Mouse (Mus musculus): ENCODE results near the gene Repin1. TPM values are rescaled to one million over a fixed set of nuclear protein-coding genes. Genes with fewer than 3 reads are reported as not detected.

Gene Repin1
- 49.2 and 73.1 TPM in 2 replicates for polyA plus RNA-seq (2012; rRNA removed)

- H3K4me3 ChIP-seq (ENCODE audit: insufficient read depth, low read depth, low read length): peak within 1 kb of the TSS; percentile 97
- 7% methylated on average over 45 of the region's 45 CpGs for WGBS
- H3K27me3 ChIP-seq (replicated peaks; ENCODE audit: control insufficient read depth, insufficient read depth, low read length): no peaks in the 10 kb centered on the region
- peak within 1 kb of the TSS; percentile 97 for H3K27ac ChIP-seq (ENCODE audit: insufficient read depth, low read depth, low read length)
- H3K36me3 ChIP-seq (ENCODE audit: control insufficient read depth, insufficient read depth, low read length): peaks cover 2% of the 10 kb centered on the region
- peaks cover 16% of the 10 kb centered on the region for H3K4me1 ChIP-seq (ENCODE audit: control insufficient read depth, insufficient read depth, low read length)
- DNase-seq: peak; percentile 98
- TF ChIP-seq POLR2A (IDR thresholded peaks at IDR 0.05; ENCODE audit: low read depth, low read length) (peak; percentile 55), CTCF (conservative IDR thresholded peaks at IDR 0.05; ENCODE audit: insufficient read depth, insufficient read length, low read depth, low read length) (peak; percentile 49)
Observed at GRCm38 (mm10) chr6:48593158-48594042, at the start of gene Repin1, which contains the start of gene Gm44965. Gene Repin1 (plus strand): TSS chr6:48593883. Gene Gm44965 (plus strand): TSS chr6:48593941.

- WGBS: 64% methylated on average over 5 of the region's 5 CpGs
- Histone ChIP-seq H3K36me3 (ENCODE audit: control insufficient read depth, insufficient read depth, low read length) (no peaks in the 10 kb centered on the region), H3K27ac (ENCODE audit: insufficient read depth, low read depth, low read length) (no peak overlapping the region), H3K27me3 (replicated peaks; ENCODE audit: control insufficient read depth, insufficient read depth, low read length) (no peaks in the 10 kb centered on the region), H3K4me3 (ENCODE audit: insufficient read depth, low read depth, low read length) (no peak overlapping the region), H3K4me1 (ENCODE audit: control insufficient read depth, insufficient read depth, low read length) (no peaks in the 10 kb centered on the region; the same call in 1 of the 2 replicates)
- no peak for DNase-seq
- TF ChIP-seq POLR2A (IDR thresholded peaks at IDR 0.05; ENCODE audit: low read depth, low read length) (no peak), CTCF (conservative IDR thresholded peaks at IDR 0.05; ENCODE audit: insufficient read depth, insufficient read length, low read depth, low read length) (no peak)
Observed at GRCm38 (mm10) chr6:48545251-48545650, 48.4 kb upstream of the Repin1 start.

GRCm38 (mm10) chr6:48546271-48546670 is 47.4 kb upstream of the Repin1 start:
- Histone ChIP-seq H3K36me3 (ENCODE audit: control insufficient read depth, insufficient read depth, low read length) (no peaks in the 10 kb centered on the region), H3K4me3 (ENCODE audit: insufficient read depth, low read depth, low read length) (no peak overlapping the region), H3K27me3 (replicated peaks; ENCODE audit: control insufficient read depth, insufficient read depth, low read length) (no peaks in the 10 kb centered on the region), H3K4me1 (ENCODE audit: control insufficient read depth, insufficient read depth, low read length) (no peaks in the 10 kb centered on the region; the same call in 1 of the 2 replicates), H3K27ac (ENCODE audit: insufficient read depth, low read depth, low read length) (no peak overlapping the region)
- DNase-seq: peak; percentile 61
- TF ChIP-seq POLR2A (IDR thresholded peaks at IDR 0.05; ENCODE audit: low read depth, low read length) (no peak), CTCF (conservative IDR thresholded peaks at IDR 0.05; ENCODE audit: insufficient read depth, insufficient read length, low read depth, low read length) (peak; percentile 45)
- 37% methylated on average over 1 of the region's 1 CpGs for WGBS

GRCm38 (mm10) chr6:48546858-48547257 is 46.8 kb upstream of the Repin1 start:
- no peak for DNase-seq
- no peaks in the 10 kb centered on the region; the same call in 1 of the 2 replicates for H3K4me1 ChIP-seq (ENCODE audit: control insufficient read depth, insufficient read depth, low read length)
- WGBS: 61% methylated on average over 4 of the region's 4 CpGs
- no peak overlapping the region for H3K27ac ChIP-seq (ENCODE audit: insufficient read depth, low read depth, low read length)
- H3K36me3 ChIP-seq (ENCODE audit: control insufficient read depth, insufficient read depth, low read length): no peaks in the 10 kb centered on the region
- no peak overlapping the region for H3K4me3 ChIP-seq (ENCODE audit: insufficient read depth, low read depth, low read length)
- no peak for TF ChIP-seq CTCF (conservative IDR thresholded peaks at IDR 0.05; ENCODE audit: insufficient read depth, insufficient read length, low read depth, low read length)
- H3K27me3 ChIP-seq (replicated peaks; ENCODE audit: control insufficient read depth, insufficient read depth, low read length): no peaks in the 10 kb centered on the region

- 76% methylated on average over 6 of the region's 6 CpGs for WGBS
- H3K27me3 ChIP-seq (replicated peaks; ENCODE audit: control insufficient read depth, insufficient read depth, low read length): no peaks in the 10 kb centered on the region
- no peak for DNase-seq
- no peak overlapping the region for H3K4me3 ChIP-seq (ENCODE audit: insufficient read depth, low read depth, low read length)
- no peaks in the 10 kb centered on the region for H3K36me3 ChIP-seq (ENCODE audit: control insufficient read depth, insufficient read depth, low read length)
- no peak overlapping the region for H3K27ac ChIP-seq (ENCODE audit: insufficient read depth, low read depth, low read length)
- no peak for TF ChIP-seq POLR2A (IDR thresholded peaks at IDR 0.05; ENCODE audit: low read depth, low read length)
- no peak for TF ChIP-seq CTCF (conservative IDR thresholded peaks at IDR 0.05; ENCODE audit: insufficient read depth, insufficient read length, low read depth, low read length)
- H3K4me1 ChIP-seq (ENCODE audit: control insufficient read depth, insufficient read depth, low read length): no peaks in the 10 kb centered on the region
Observed at GRCm38 (mm10) chr6:48548314-48548713, 45.4 kb upstream of the Repin1 start.

GRCm38 (mm10) chr6:48552918-48553317 is 40.8 kb upstream of the Repin1 start:
- H3K4me3 ChIP-seq (ENCODE audit: insufficient read depth, low read depth, low read length): no peak overlapping the region
- WGBS: 74% methylated on average over 4 of the region's 4 CpGs
- no peaks in the 10 kb centered on the region for H3K27me3 ChIP-seq (replicated peaks; ENCODE audit: control insufficient read depth, insufficient read depth, low read length)
- no peaks in the 10 kb centered on the region for H3K36me3 ChIP-seq (ENCODE audit: control insufficient read depth, insufficient read depth, low read length)
- H3K27ac ChIP-seq (ENCODE audit: insufficient read depth, low read depth, low read length): no peak overlapping the region
- H3K4me1 ChIP-seq (ENCODE audit: control insufficient read depth, insufficient read depth, low read length): peaks cover 13% of the 10 kb centered on the region
- peak; percentile 45 for DNase-seq
- no peak for TF ChIP-seq POLR2A (IDR thresholded peaks at IDR 0.05; ENCODE audit: low read depth, low read length)
- no peak for TF ChIP-seq CTCF (conservative IDR thresholded peaks at IDR 0.05; ENCODE audit: insufficient read depth, insufficient read length, low read depth, low read length)

- TF ChIP-seq CTCF (conservative IDR thresholded peaks at IDR 0.05; ENCODE audit: insufficient read depth, insufficient read length, low read depth, low read length) (no peak), POLR2A (IDR thresholded peaks at IDR 0.05; ENCODE audit: low read depth, low read length) (no peak)
- Histone ChIP-seq H3K36me3 (ENCODE audit: control insufficient read depth, insufficient read depth, low read length) (no peaks in the 10 kb centered on the region), H3K4me1 (ENCODE audit: control insufficient read depth, insufficient read depth, low read length) (peaks cover 13% of the 10 kb centered on the region), H3K27me3 (replicated peaks; ENCODE audit: control insufficient read depth, insufficient read depth, low read length) (no peaks in the 10 kb centered on the region), H3K27ac (ENCODE audit: insufficient read depth, low read depth, low read length) (peak overlapping the region; percentile 99), H3K4me3 (ENCODE audit: insufficient read depth, low read depth, low read length) (peak overlapping the region; percentile 64; the same call in 1 of the 2 replicates)
- 54% methylated on average over 4 of the region's 4 CpGs for WGBS
- peak; percentile 20 for DNase-seq
Observed at GRCm38 (mm10) chr6:48553819-48554218, 39.9 kb upstream of the Repin1 start.

Data from kidney, adult 2 months (tissue).